Mouse (Mus musculus) stomach, adult 2 months (tissue): ENCODE results near the gene Grin2c. TPM values are rescaled to one million over a fixed set of nuclear protein-coding genes. Genes with fewer than 3 reads are reported as not detected.

Experiments
- polyA plus RNA-seq: library from polyadenylated mRNA; depleted of rRNA; stranded (reverse); fragments of >200 nt; gene quantifications from 2 replicates; pipeline ENCODE4 v1.2.3, GENCODE M21; 2012; rRNA removed

Grin2c gene
- 0.06 and 0.31 TPM in 2 replicates for polyA plus RNA-seq

DNA sequence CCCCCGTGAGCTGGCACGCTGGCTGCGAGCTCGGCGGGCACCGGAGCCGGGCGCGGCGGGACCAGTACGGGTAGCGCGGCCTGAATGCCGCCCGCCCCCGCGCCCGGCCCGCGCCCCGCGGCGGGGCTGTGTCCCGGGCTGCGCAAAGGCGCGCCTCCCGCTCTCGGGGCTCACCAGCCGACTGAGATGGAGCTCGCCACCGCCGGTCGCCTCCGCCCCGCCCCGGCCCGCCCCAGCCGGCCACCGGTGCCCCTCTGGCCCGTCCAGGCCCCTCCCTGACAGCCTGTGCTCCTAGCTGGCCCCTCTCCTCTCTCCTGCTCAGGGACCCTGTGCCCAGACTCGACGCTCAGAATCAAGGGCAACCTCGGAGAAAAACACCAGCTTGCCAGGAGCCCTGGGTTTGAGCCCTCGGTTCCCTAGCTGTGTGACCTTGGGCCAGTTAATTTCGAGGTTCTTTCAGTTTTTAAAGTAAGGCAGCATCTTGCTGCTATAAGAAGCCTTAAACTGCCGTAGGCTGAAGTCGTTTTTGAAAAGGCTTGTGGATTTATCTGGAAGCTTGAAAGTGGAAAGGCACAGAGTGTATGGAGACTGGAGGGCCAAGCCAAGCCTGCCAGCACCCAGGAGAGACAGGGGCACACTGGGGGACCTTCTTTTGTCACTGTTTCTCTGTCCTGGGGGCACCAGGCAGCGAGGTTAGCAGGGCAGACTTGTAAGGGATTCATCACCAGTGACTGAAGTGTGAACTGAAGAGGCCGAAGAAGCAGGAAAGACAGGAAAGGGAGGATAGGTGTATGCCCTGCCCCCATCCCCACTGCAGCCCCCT, at the start of gene Grin2c:
Gene Grin2c (minus strand): TSS at position 183 of the 823 bp plus-strand sequence.

DNA sequence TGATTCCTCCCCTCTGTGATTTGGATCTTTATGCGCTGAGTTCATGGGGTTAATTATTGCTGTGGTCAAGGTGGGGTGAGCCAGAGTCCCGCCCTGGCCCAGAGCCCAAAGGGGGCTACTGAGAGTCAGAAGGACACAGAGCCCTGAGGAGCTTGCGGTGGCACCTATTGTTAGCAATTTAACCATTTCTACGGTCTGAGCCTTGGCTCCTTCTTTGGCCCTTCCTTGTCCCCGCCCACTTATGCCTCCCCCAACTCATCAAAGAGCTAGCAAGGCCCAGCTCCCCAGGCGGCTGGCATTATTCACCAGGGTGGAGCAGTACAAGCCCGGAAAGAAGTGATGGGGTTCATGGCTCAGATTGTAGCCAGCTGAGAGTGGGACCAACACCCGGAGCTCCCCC, 39.8 kb upstream of the Grin2c start, which contains the start of gene Otop2:
Gene Otop2 (plus strand): TSS at position 301 of the 400 bp plus-strand sequence.

DNA sequence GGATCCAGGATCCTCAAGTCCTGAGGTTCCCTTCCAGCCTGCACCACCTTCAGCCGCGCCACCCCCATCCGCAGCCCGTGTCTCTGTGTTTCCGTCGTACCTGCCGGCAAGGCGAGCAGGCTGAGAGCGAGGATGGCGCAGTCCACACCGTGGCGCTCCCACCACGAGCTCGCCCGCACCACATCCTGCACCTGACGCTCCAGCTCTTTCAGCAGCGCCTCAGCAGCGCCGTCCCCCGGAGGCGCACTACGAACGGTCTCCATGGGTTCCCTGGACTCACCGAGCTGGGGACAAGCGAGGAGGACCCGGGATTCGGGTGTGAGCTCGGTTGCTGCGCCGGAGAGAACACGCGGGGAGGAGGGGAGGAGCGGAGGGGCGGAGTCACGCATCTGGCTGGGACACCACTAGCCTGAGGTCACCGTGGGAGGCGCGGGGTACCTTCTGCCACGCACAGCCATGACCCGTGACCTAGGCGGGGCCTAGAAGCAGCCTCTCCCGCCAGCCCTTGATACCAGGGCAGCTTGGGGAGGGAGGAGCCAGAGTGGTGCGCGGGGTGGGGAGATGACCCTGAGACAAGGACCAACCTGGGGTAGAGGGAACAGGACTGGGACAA, 30.3 kb upstream of the Grin2c start, which contains the start of gene Fads6:
Gene Fads6 (minus strand): TSS at position 450 of the 613 bp plus-strand sequence.

DNA sequence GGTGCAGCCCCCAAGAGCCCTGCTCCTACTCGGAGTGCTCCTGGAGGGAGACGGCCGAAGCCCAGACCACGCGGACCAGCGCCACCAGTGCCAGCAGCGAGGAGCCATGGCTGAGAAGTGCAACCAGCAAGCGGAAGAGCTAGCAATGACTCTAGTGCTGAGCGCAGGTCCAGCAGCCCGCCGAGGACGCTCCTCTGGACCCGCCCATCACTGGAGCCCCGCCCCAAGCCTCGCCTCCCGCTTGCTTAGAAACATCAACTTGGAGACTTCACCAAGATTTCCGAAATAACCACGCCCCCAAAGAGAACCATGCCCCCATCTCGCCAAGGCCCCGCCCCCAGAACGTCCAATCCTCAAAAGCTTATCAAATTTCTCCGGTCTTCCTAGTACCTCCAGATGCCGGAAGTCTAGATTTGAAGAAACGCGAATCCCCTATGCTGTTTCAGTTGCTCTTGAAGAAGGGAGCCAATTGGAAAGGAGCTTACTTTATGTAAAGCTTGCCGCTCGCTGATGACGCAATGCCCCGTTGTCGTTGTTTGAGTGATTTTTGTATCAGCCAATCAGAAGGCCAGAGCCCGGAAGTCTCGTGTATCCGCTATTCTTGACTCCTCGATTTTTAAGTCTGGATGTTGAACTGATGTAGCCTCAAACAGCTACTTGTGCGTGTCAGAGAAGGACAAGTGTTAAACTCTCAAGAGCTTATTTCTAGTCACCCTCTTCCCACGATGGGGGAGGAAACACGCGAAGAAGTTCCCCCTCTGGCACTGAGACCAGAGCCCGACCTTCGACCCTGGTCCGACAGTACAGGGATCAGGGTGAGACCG, 9.9 kb upstream of the Grin2c start, which contains the start of gene Fdxr:
Gene Fdxr (minus strand): TSS at position 271 of the 824 bp plus-strand sequence.

Other genes starting within 250 kb of the Grin2c start
- 0.39 TPM in 1 of 2 replicates, not detected in the other for gene Cd300ld4, start 240.2 kb downstream of the Grin2c start, polyA plus RNA-seq
- 1.5 and 2.2 TPM in 2 replicates for gene Cd300ld5, start 229.5 kb downstream of the Grin2c start, polyA plus RNA-seq
- gene Cd300ld3, start 218.8 kb downstream of the Grin2c start, polyA plus RNA-seq, result 2.0 and 7.5 TPM in 2 replicates
- gene Cd300e, start 205.1 kb downstream of the Grin2c start, polyA plus RNA-seq, result 0.12 and 0.21 TPM in 2 replicates
- 0.74 and 1.2 TPM in 2 replicates for gene Rab37, start 175.8 kb downstream of the Grin2c start, polyA plus RNA-seq
- 1.7 and 2.3 TPM in 2 replicates for gene Cd300lf, start 133.3 kb downstream of the Grin2c start, polyA plus RNA-seq
- gene Slc9a3r1, start 103.9 kb downstream of the Grin2c start, polyA plus RNA-seq, result 43.1 and 57.6 TPM in 2 replicates
- gene Tmem104, start 79.8 kb downstream of the Grin2c start, polyA plus RNA-seq, result 7.5 and 8.3 TPM in 2 replicates
- 6.5 and 8.5 TPM in 2 replicates for gene Nat9, start 79.4 kb downstream of the Grin2c start, polyA plus RNA-seq
- gene Fdxr, start 9.8 kb upstream of the Grin2c start, polyA plus RNA-seq, result 12.4 and 13.3 TPM in 2 replicates
- 6.2 and 6.6 TPM in 2 replicates for gene Fads6, start 30.4 kb upstream of the Grin2c start, polyA plus RNA-seq
- gene Otop2, start 39.9 kb upstream of the Grin2c start, polyA plus RNA-seq, result 16.1 and 21.0 TPM in 2 replicates
- 1.5 and 2.2 TPM in 2 replicates for gene Ush1g, start 54.8 kb upstream of the Grin2c start, polyA plus RNA-seq
- gene Otop3, start 67.5 kb upstream of the Grin2c start, polyA plus RNA-seq, result 23.8 and 26.0 TPM in 2 replicates
- gene Hid1, start 100.5 kb upstream of the Grin2c start, polyA plus RNA-seq, result 80.8 and 93.5 TPM in 2 replicates
- gene Cdr2l, start 114.7 kb upstream of the Grin2c start, polyA plus RNA-seq, result 4.8 and 5.7 TPM in 2 replicates
- 36.6 and 39.3 TPM in 2 replicates for gene Mrpl58, start 136.5 kb upstream of the Grin2c start, polyA plus RNA-seq
- 14.7 and 18.0 TPM in 2 replicates for gene Atp5h, start 152.7 kb upstream of the Grin2c start, polyA plus RNA-seq
- 12.6 and 14.1 TPM in 2 replicates for gene Kctd2, start 152.9 kb upstream of the Grin2c start, polyA plus RNA-seq
- gene Trim80, start 173.3 kb upstream of the Grin2c start, polyA plus RNA-seq, result 0.16 and 0.19 TPM in 2 replicates
- gene Slc16a5, start 195.2 kb upstream of the Grin2c start, polyA plus RNA-seq, result 25.7 and 34.8 TPM in 2 replicates
- gene Armc7, start 208.4 kb upstream of the Grin2c start, polyA plus RNA-seq, result 6.0 and 11.3 TPM in 2 replicates
- 32.8 and 35.6 TPM in 2 replicates for gene Nt5c, start 224.6 kb upstream of the Grin2c start, polyA plus RNA-seq
- gene Jpt1, start 247.1 kb upstream of the Grin2c start, polyA plus RNA-seq, result 192 and 238 TPM in 2 replicates